In the genomic region with DNA sequence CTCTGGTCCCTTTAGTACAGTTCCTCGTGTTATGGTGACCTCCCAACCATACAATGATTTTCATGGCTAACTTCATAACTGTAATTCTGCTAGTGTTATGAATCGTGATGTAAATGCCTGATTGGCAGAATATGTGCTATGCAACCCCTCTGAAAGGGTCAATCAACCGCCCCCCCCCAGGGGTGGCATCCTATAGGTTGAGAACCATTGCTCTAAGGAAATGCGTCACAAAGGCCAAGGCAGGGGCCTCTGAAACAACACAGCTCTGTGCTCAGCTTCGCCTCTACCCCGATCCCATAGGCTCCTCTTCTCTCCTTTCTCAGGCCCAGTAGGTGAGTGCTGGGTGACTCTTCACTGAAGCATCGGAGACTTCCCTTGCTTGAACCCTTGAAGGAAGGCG, we compare ENCODE assay signal across 14 mouse cellular contexts. TPM values are rescaled to one million over a fixed set of nuclear protein-coding genes. Genes with fewer than 3 reads are reported as not detected.
DNase-seq lines count a peak whose midpoint lies in the region; ATAC-seq and TF ChIP-seq lines count a peak whose summit lies in the region.
"Had no signal": no experiment of that assay in that cellular context is flagged by ENCODE, and none has a peak within 500 bp of the region (broad histone marks: within the 10 kb centered on the region; RNA-seq: fewer than 3 reads in every experiment).

No protein-coding gene starts in this region.

- no peak overlapping the region for H3K9ac ChIP-seq in heart, embryonic 11.5 days (ENCODE audit: low read depth, low read length)
- H3K9ac ChIP-seq in liver, embryonic 15.5 days: no peak overlapping the region
- no peak overlapping the region for H3K9ac ChIP-seq in hindbrain, embryonic 11.5 days (ENCODE audit: low read depth, low read length)
- H3K9ac ChIP-seq: lung, embryonic 15.5 days; midbrain, embryonic 15.5 days; neural tube, embryonic 13.5 days had no signal

- no peak for ATAC-seq in heart, embryonic 11.5 days (replicated peaks; ENCODE audit: insufficient number of reproducible peaks, low FRiP score, low TSS enrichment)
- ATAC-seq in liver, embryonic 15.5 days (ENCODE audit: insufficient read depth): 0 out of 2 replicates have a peak, but pooled peaks have one; percentile 23
- ATAC-seq in megakaryocyte-erythroid progenitor cell, adult 5-6 weeks (replicated peaks; ENCODE audit: low FRiP score, low TSS enrichment, poor library complexity, severe bottlenecking): no peak
- no peak for ATAC-seq in hindbrain, embryonic 11.5 days (ENCODE audit: low FRiP score)
- ATAC-seq: midbrain, embryonic 15.5 days had no signal

- no peak for TF ChIP-seq POLR2A in spleen, adult 2 months (IDR thresholded peaks at IDR 0.05; ENCODE audit: low read depth, low read length)

- no peak overlapping the region for H3K4me3 ChIP-seq in heart, embryonic 11.5 days (ENCODE audit: low read depth, low read length)
- H3K4me3 ChIP-seq in spleen, adult 2 months (ENCODE audit: extremely low read depth, insufficient read depth, insufficient read length): no peak overlapping the region
- H3K4me3 ChIP-seq in liver, embryonic 15.5 days (replicated peaks): no peak overlapping the region
- H3K4me3 ChIP-seq in hindbrain, embryonic 11.5 days (ENCODE audit: low read depth, low read length): no peak overlapping the region
- H3K4me3 ChIP-seq: erythroblast, embryonic 14.5 days; lung, embryonic 15.5 days; midbrain, embryonic 15.5 days; neural tube, embryonic 13.5 days had no signal

- TF ChIP-seq CTCF in spleen, adult 2 months (IDR thresholded peaks at IDR 0.05; ENCODE audit: extremely low read depth, insufficient read depth, insufficient read length, insufficient replicate concordance): no peak

- H3K4me2 ChIP-seq in heart, embryonic 11.5 days: no peak overlapping the region
- no peak overlapping the region for H3K4me2 ChIP-seq in liver, embryonic 15.5 days
- H3K4me2 ChIP-seq in hindbrain, embryonic 11.5 days (replicated peaks; ENCODE audit: low read depth, low read length): no peak overlapping the region
- H3K4me2 ChIP-seq: lung, embryonic 15.5 days; midbrain, embryonic 15.5 days; neural tube, embryonic 13.5 days had no signal

- WGBS in heart, embryonic 11.5 days (ENCODE audit: insufficient replicate concordance): 82% methylated on average over 8 of the region's 8 CpGs
- WGBS in spleen, adult 2 months: 69% methylated on average over 8 of the region's 8 CpGs
- 58% methylated on average over 8 of the region's 8 CpGs for WGBS in liver, embryonic 15.5 days (ENCODE audit: insufficient replicate concordance)
- 78% methylated on average over 8 of the region's 8 CpGs for WGBS in hindbrain, embryonic 11.5 days

- no peaks in the 10 kb centered on the region for H3K9me3 ChIP-seq in heart, embryonic 11.5 days (replicated peaks; ENCODE audit: control insufficient read depth, low read length)
- H3K9me3 ChIP-seq in liver, embryonic 15.5 days (replicated peaks): no peaks in the 10 kb centered on the region
- H3K9me3 ChIP-seq in hindbrain, embryonic 11.5 days (ENCODE audit: control insufficient read depth, low read length): no peaks in the 10 kb centered on the region
- H3K9me3 ChIP-seq: lung, embryonic 15.5 days; midbrain, embryonic 15.5 days; neural tube, embryonic 13.5 days had no signal

- H3K4me1 ChIP-seq in heart, embryonic 11.5 days (ENCODE audit: control insufficient read depth, insufficient read depth, low read length): no peaks in the 10 kb centered on the region; the same call in 1 of the 2 replicates
- peaks cover 17% of the 10 kb centered on the region; the same call in 1 of the 2 replicates for H3K4me1 ChIP-seq in spleen, adult 2 months (ENCODE audit: control insufficient read depth, insufficient read depth, insufficient read length)
- H3K4me1 ChIP-seq in liver, embryonic 15.5 days (replicated peaks): peaks cover 17% of the 10 kb centered on the region
- no peaks in the 10 kb centered on the region for H3K4me1 ChIP-seq in hindbrain, embryonic 11.5 days (replicated peaks; ENCODE audit: control insufficient read depth, insufficient read depth, low read length)
- H3K4me1 ChIP-seq: midbrain, embryonic 15.5 days had no signal

- H3K36me3 ChIP-seq in heart, embryonic 11.5 days (ENCODE audit: control insufficient read depth, insufficient read depth, low read length): no peaks in the 10 kb centered on the region
- no peaks in the 10 kb centered on the region for H3K36me3 ChIP-seq in spleen, adult 2 months (ENCODE audit: control insufficient read depth, insufficient read depth, low read length)
- H3K36me3 ChIP-seq in liver, embryonic 15.5 days (replicated peaks): no peaks in the 10 kb centered on the region
- no peaks in the 10 kb centered on the region for H3K36me3 ChIP-seq in hindbrain, embryonic 11.5 days (ENCODE audit: control insufficient read depth, insufficient read depth, low read length)
- H3K36me3 ChIP-seq: lung, embryonic 15.5 days; midbrain, embryonic 15.5 days; neural tube, embryonic 13.5 days had no signal

- H3K27ac ChIP-seq in heart, embryonic 11.5 days (ENCODE audit: low read depth, low read length): no peak overlapping the region
- H3K27ac ChIP-seq in spleen, adult 2 months (ENCODE audit: insufficient read depth, low read length): peak overlapping the region; percentile 34
- peak overlapping the region; percentile 57; the same call in 1 of the 2 replicates for H3K27ac ChIP-seq in liver, embryonic 15.5 days (replicated peaks)
- H3K27ac ChIP-seq in hindbrain, embryonic 11.5 days (ENCODE audit: low read depth, low read length): no peak overlapping the region
- H3K27ac ChIP-seq: lung, embryonic 15.5 days; midbrain, embryonic 15.5 days; neural tube, embryonic 13.5 days had no signal

- peak; percentile 91 for DNase-seq in heart, adult 11 months
- no peak for DNase-seq in spleen, adult 2 months (ENCODE audit: low read depth in 1 of 2, low spot score in 2 of 2)
- no peak for DNase-seq in spleen, adult 12 weeks (ENCODE audit: low spot score)
- DNase-seq in frontal cortex, postnatal 36 days (ENCODE audit: low spot score in 2 of 2): no peak
- DNase-seq in hindbrain, embryonic 11.5 days (ENCODE audit: low spot score): no peak
- DNase-seq: kidney, adult 2 months; retina, postnatal 1 day had no signal

- H3K27me3 ChIP-seq in heart, embryonic 11.5 days (ENCODE audit: control insufficient read depth, insufficient read depth, low read length): peaks cover 12% of the 10 kb centered on the region
- H3K27me3 ChIP-seq in spleen, adult 2 months (ENCODE audit: control insufficient read depth, insufficient read depth, low read length): no peaks in the 10 kb centered on the region
- H3K27me3 ChIP-seq in liver, embryonic 15.5 days: peaks cover 17% of the 10 kb centered on the region
- H3K27me3 ChIP-seq in hindbrain, embryonic 11.5 days (ENCODE audit: control insufficient read depth, insufficient read depth, low read length): no peaks in the 10 kb centered on the region
- H3K27me3 ChIP-seq: midbrain, embryonic 15.5 days; neural tube, embryonic 13.5 days had no signal

RNA-seq across cellular contexts. Expression of a gene that starts 17.2 kb away (rescaled TPM):
- polyA plus RNA-seq in heart, embryonic 11.5 days (2014; fragmentation: Nextera tagmentation; extraction: Ambion mirVana): 202 and 221 TPM in 2 replicates
- 45.7 and 75.1 TPM in 2 replicates for polyA plus RNA-seq in spleen, adult 2 months (2012; rRNA removed)
- polyA plus RNA-seq in liver, embryonic 15.5 days (2015; fragmentation: Nextera tagmentation; extraction: Ambion mirVana): 100 and 104 TPM in 2 replicates
- total RNA-seq in megakaryocyte-erythroid progenitor cell, adult 5-6 weeks (2014; fragmentation: Nextera tagmentation): 32.8 and 36.5 TPM in 2 replicates
- total RNA-seq in megakaryocyte-erythroid progenitor cell, adult 5-6 weeks (2017): 69.8 and 87.1 TPM in 2 replicates
- 273 and 276 TPM in 2 replicates for polyA plus RNA-seq in hindbrain, embryonic 11.5 days (2014; fragmentation: Nextera tagmentation; extraction: Ambion mirVana)

RNA-seq across cellular contexts. Expression of a gene that starts 17.6 kb away (rescaled TPM):
- polyA plus RNA-seq in heart, embryonic 11.5 days (2014; fragmentation: Nextera tagmentation; extraction: Ambion mirVana): 1,603 and 1,668 TPM in 2 replicates
- 437 and 535 TPM in 2 replicates for polyA plus RNA-seq in spleen, adult 2 months (2012; rRNA removed)
- 638 and 673 TPM in 2 replicates for polyA plus RNA-seq in liver, embryonic 15.5 days (2015; fragmentation: Nextera tagmentation; extraction: Ambion mirVana)
- total RNA-seq in megakaryocyte-erythroid progenitor cell, adult 5-6 weeks (2014; fragmentation: Nextera tagmentation): 1,045 and 1,237 TPM in 2 replicates
- total RNA-seq in megakaryocyte-erythroid progenitor cell, adult 5-6 weeks (2017): 386 and 612 TPM in 2 replicates
- polyA plus RNA-seq in hindbrain, embryonic 11.5 days (2014; fragmentation: Nextera tagmentation; extraction: Ambion mirVana): 977 and 997 TPM in 2 replicates

RNA-seq across cellular contexts. Expression of a gene that starts 17.7 kb away (rescaled TPM):
- 1.9 and 2.0 TPM in 2 replicates for polyA plus RNA-seq in heart, embryonic 11.5 days (2014; fragmentation: Nextera tagmentation; extraction: Ambion mirVana)
- polyA plus RNA-seq in spleen, adult 2 months (2012; rRNA removed): 0.18 and 2.8 TPM in 2 replicates
- 0.35 and 0.64 TPM in 2 replicates for polyA plus RNA-seq in liver, embryonic 15.5 days (2015; fragmentation: Nextera tagmentation; extraction: Ambion mirVana)
- not detected in 2 replicates for total RNA-seq in megakaryocyte-erythroid progenitor cell, adult 5-6 weeks (2014; fragmentation: Nextera tagmentation)
- not detected in 2 replicates for total RNA-seq in megakaryocyte-erythroid progenitor cell, adult 5-6 weeks (2017)
- 2.6 and 3.1 TPM in 2 replicates for polyA plus RNA-seq in hindbrain, embryonic 11.5 days (2014; fragmentation: Nextera tagmentation; extraction: Ambion mirVana)
- polyA plus RNA-seq: kidney, adult 2 months had no signal

RNA-seq across cellular contexts. Expression of a gene that starts 38.2 kb away (rescaled TPM):
- polyA plus RNA-seq in heart, embryonic 11.5 days (2014; fragmentation: Nextera tagmentation; extraction: Ambion mirVana): 3.5 and 4.6 TPM in 2 replicates
- 0.42 and 0.74 TPM in 2 replicates for polyA plus RNA-seq in spleen, adult 2 months (2012; rRNA removed)
- 0.92 and 1.2 TPM in 2 replicates for polyA plus RNA-seq in liver, embryonic 15.5 days (2015; fragmentation: Nextera tagmentation; extraction: Ambion mirVana)
- not detected in 2 replicates for total RNA-seq in megakaryocyte-erythroid progenitor cell, adult 5-6 weeks (2014; fragmentation: Nextera tagmentation)
- not detected in 2 replicates for total RNA-seq in megakaryocyte-erythroid progenitor cell, adult 5-6 weeks (2017)
- 2.4 and 3.7 TPM in 2 replicates for polyA plus RNA-seq in hindbrain, embryonic 11.5 days (2014; fragmentation: Nextera tagmentation; extraction: Ambion mirVana)

RNA-seq across cellular contexts. Expression of a gene that starts 50.6 kb away (rescaled TPM):
- 3.2 and 3.9 TPM in 2 replicates for polyA plus RNA-seq in heart, embryonic 11.5 days (2014; fragmentation: Nextera tagmentation; extraction: Ambion mirVana)
- 255 and 267 TPM in 2 replicates for polyA plus RNA-seq in spleen, adult 2 months (2012; rRNA removed)
- polyA plus RNA-seq in liver, embryonic 15.5 days (2015; fragmentation: Nextera tagmentation; extraction: Ambion mirVana): 17.4 and 18.8 TPM in 2 replicates
- 1.0 and 1.3 TPM in 2 replicates for total RNA-seq in megakaryocyte-erythroid progenitor cell, adult 5-6 weeks (2014; fragmentation: Nextera tagmentation)
- total RNA-seq in megakaryocyte-erythroid progenitor cell, adult 5-6 weeks (2017): 3.7 and 6.9 TPM in 2 replicates
- polyA plus RNA-seq in hindbrain, embryonic 11.5 days (2014; fragmentation: Nextera tagmentation; extraction: Ambion mirVana): 3.6 and 3.9 TPM in 2 replicates

Comparison
In these comparisons a context has a peak if more than half of its experiments do, and no peak if none do; other contexts are left out.
1. H3K27ac ChIP-seq: peak in spleen, adult 2 months (single experiment) and liver, embryonic 15.5 days (single experiment); none in heart, embryonic 11.5 days (single experiment) and hindbrain, embryonic 11.5 days (single experiment).